Mouse (Mus musculus) heart, embryonic 11.5 days (tissue): ENCODE results near the gene Gatc. TPM values are rescaled to one million over a fixed set of nuclear protein-coding genes. Genes with fewer than 3 reads are reported as not detected.
A peak's percentile ranks its signal among the peaks of the same experiment; 100 is the strongest.
"Not testable (repeated sequence)": the region's sequence is repeated elsewhere in the genome, so short reads cannot be mapped to it uniquely, and the experiment has no call there.

Source experiments
- ATAC-seq: fragments of 200-750 bp; cut with Nextera tagmentation; replicated peaks from 2 replicates; pipeline ENCODE4 v1.8.0; 2017; ENCODE audit warnings: moderate library complexity; ENCODE audit not compliant: insufficient number of reproducible peaks, low FRiP score, low TSS enrichment
- H3K27ac ChIP-seq: fragments of 300-500 bp; sonication (generic); 2 replicates; pipeline ENCODE4 v1.5.1; 2014; ENCODE audit warnings: mild to moderate bottlenecking, low read depth, low read length
- H3K27me3 ChIP-seq: fragments of 300-500 bp; sonication (generic); 2 replicates; pipeline ENCODE4 v1.6.1; 2014; ENCODE audit warnings: mild to moderate bottlenecking, low read length, mixed read lengths; ENCODE audit not compliant: control insufficient read depth, insufficient read depth
- H3K36me3 ChIP-seq: fragments of 300-500 bp; sonication (generic); 2 replicates; pipeline ENCODE4 v1.6.1; 2014; ENCODE audit warnings: mild to moderate bottlenecking, low read length, moderate library complexity, mixed read lengths; ENCODE audit not compliant: control insufficient read depth, insufficient read depth
- H3K4me1 ChIP-seq: fragments of 300-500 bp; sonication (generic); 2 replicates; pipeline ENCODE4 v1.6.1; 2014; ENCODE audit warnings: low read length; ENCODE audit not compliant: control insufficient read depth, insufficient read depth
- H3K4me2 ChIP-seq: fragments of 300-500 bp; sonication (generic); 2 replicates; pipeline ENCODE4 v1.6.1; 2014; ENCODE audit warnings: mild to moderate bottlenecking, moderate library complexity
- H3K4me3 ChIP-seq: fragments of 300-500 bp; sonication (generic); 2 replicates; pipeline ENCODE4 v1.5.1; 2014; ENCODE audit warnings: low read depth, low read length
- H3K9ac ChIP-seq: fragments of 300-500 bp; sonication (generic); 2 replicates; pipeline ENCODE4 v1.6.1; 2014; ENCODE audit warnings: mild to moderate bottlenecking, low read depth, low read length, moderate library complexity
- H3K9me3 ChIP-seq: fragments of 300-500 bp; sonication (generic); replicated peaks from 2 replicates; pipeline ENCODE4 v1.6.1; 2016; ENCODE audit warnings: low read length; ENCODE audit not compliant: control insufficient read depth
- WGBS: fragments of 180-500 bp; shearing (Covaris S2); extraction: QIAGEN DNeasy Blood & Tissue Kit; methylation state at CpG from one replicate; pipeline ENCODE4 v1.1.7; 2014; ENCODE audit not compliant: insufficient replicate concordance; 5-methylcytosine and 5-hydroxymethylcytosine counted together
- polyA plus RNA-seq: library from polyadenylated mRNA; unstranded; fragments of >200 nt; fragmentation: Nextera tagmentation; extraction: Ambion mirVana; gene quantifications from 2 replicates; pipeline ENCODE4 v1.2.1, GENCODE M21; 2014

Gene Gatc
- polyA plus RNA-seq: 27.0 and 31.0 TPM in 2 replicates

- H3K4me2 ChIP-seq: peak within 1 kb of the TSS; percentile 84
- peak within 1 kb of the TSS; percentile 90 for H3K4me3 ChIP-seq
- H3K9me3 ChIP-seq: no peaks in the 10 kb centered on the region
- H3K27ac ChIP-seq: peak within 1 kb of the TSS; percentile 76
- H3K9ac ChIP-seq: peak within 1 kb of the TSS; percentile 96
- under 1% methylated on average over 62 of the region's 62 CpGs for WGBS
- H3K27me3 ChIP-seq: no peaks in the 10 kb centered on the region
- H3K4me1 ChIP-seq: peaks cover 9% of the 10 kb centered on the region; the same call in 1 of the 2 replicates
- peak; percentile 86 for ATAC-seq
- peaks cover 31% of the 10 kb centered on the region for H3K36me3 ChIP-seq
These were observed at the start of gene Gatc, which contains the start of gene Triap1 for GRCm38 (mm10) chr5:115340577-115341313. Gene Gatc (minus strand): TSS chr5:115341178. Gene Triap1 (plus strand): TSS chr5:115341225.

- not testable (repeated sequence) for H3K27me3 ChIP-seq, H3K36me3 ChIP-seq, ATAC-seq, H3K9ac ChIP-seq, H3K9me3 ChIP-seq, H3K4me2 ChIP-seq, H3K4me3 ChIP-seq, H3K27ac ChIP-seq, H3K4me1 ChIP-seq
- 64% methylated on average over 2 of the region's 2 CpGs for WGBS
These were observed 37.9 kb upstream of the Gatc start for GRCm38 (mm10) chr5:115378882-115379281.

GRCm38 (mm10) chr5:115375436-115375835, 34.5 kb upstream of the Gatc start:
- H3K4me1 ChIP-seq: 0 out of 2 replicates have a peak, but pooled peaks cover 2% of the 10 kb centered on the region
- no peaks in the 10 kb centered on the region for H3K9me3 ChIP-seq
- no peak overlapping the region for H3K9ac ChIP-seq
- WGBS: 54% methylated on average over 2 of the region's 2 CpGs
- no peak overlapping the region for H3K27ac ChIP-seq
- no peak overlapping the region for H3K4me2 ChIP-seq
- H3K36me3 ChIP-seq: no peaks in the 10 kb centered on the region
- H3K27me3 ChIP-seq: peaks cover 3% of the 10 kb centered on the region; the same call in 1 of the 2 replicates
- no peak for ATAC-seq
- H3K4me3 ChIP-seq: no peak overlapping the region

- peaks cover 3% of the 10 kb centered on the region; the same call in 1 of the 2 replicates for H3K27me3 ChIP-seq
- H3K4me3 ChIP-seq: peak overlapping the region; percentile 37
- H3K36me3 ChIP-seq: no peaks in the 10 kb centered on the region
- no peak overlapping the region for H3K27ac ChIP-seq
- H3K4me2 ChIP-seq: peak overlapping the region; percentile 77
- ATAC-seq: no peak
- no peaks in the 10 kb centered on the region for H3K9me3 ChIP-seq
- peak overlapping the region; percentile 78; the same call in 1 of the 2 replicates for H3K9ac ChIP-seq
- 19% methylated on average over 11 of the region's 11 CpGs for WGBS
- 0 out of 2 replicates have a peak, but pooled peaks cover 2% of the 10 kb centered on the region for H3K4me1 ChIP-seq
These were observed 33.3 kb upstream of the Gatc start for GRCm38 (mm10) chr5:115374204-115374820.

- 17% methylated on average over 26 of the region's 26 CpGs for WGBS
- peak overlapping the region; percentile 37 for H3K4me3 ChIP-seq
- peak overlapping the region; percentile 78; the same call in 1 of the 2 replicates for H3K9ac ChIP-seq
These were observed 32.6 kb upstream of the Gatc start for GRCm38 (mm10) chr5:115373441-115374203.

GRCm38 (mm10) chr5:115371736-115372135, 30.8 kb upstream of the Gatc start:
- Histone ChIP-seq H3K36me3 (no peaks in the 10 kb centered on the region), H3K4me2 (no peak overlapping the region), H3K9me3 (no peaks in the 10 kb centered on the region), H3K27me3 (peaks cover 3% of the 10 kb centered on the region; the same call in 1 of the 2 replicates), H3K4me1 (0 out of 2 replicates have a peak, but pooled peaks cover 2% of the 10 kb centered on the region), H3K4me3 (no peak overlapping the region), H3K9ac (no peak overlapping the region), H3K27ac (no peak overlapping the region)
- WGBS: 37% methylated on average over 9 of the region's 9 CpGs
- ATAC-seq: no peak

More at GRCm38 (mm10) chr5:115373441-115374203, 32.6 kb upstream of the Gatc start:
- H3K27ac ChIP-seq: no peak overlapping the region
- peaks cover 3% of the 10 kb centered on the region; the same call in 1 of the 2 replicates for H3K27me3 ChIP-seq
- H3K4me1 ChIP-seq: 0 out of 2 replicates have a peak, but pooled peaks cover 2% of the 10 kb centered on the region
- ATAC-seq: no peak
- peak overlapping the region; percentile 77 for H3K4me2 ChIP-seq
- no peaks in the 10 kb centered on the region for H3K36me3 ChIP-seq
- H3K9me3 ChIP-seq: no peaks in the 10 kb centered on the region

- H3K4me2 ChIP-seq: no peak overlapping the region
- H3K4me3 ChIP-seq: no peak overlapping the region
- H3K27ac ChIP-seq: no peak overlapping the region
- no peak for ATAC-seq
- WGBS: 77% methylated on average over 4 of the region's 4 CpGs
- H3K27me3 ChIP-seq: peaks cover 5% of the 10 kb centered on the region; the same call in 1 of the 2 replicates
- H3K9ac ChIP-seq: no peak overlapping the region
- H3K9me3 ChIP-seq: no peaks in the 10 kb centered on the region
- H3K36me3 ChIP-seq: no peaks in the 10 kb centered on the region
- no peaks in the 10 kb centered on the region for H3K4me1 ChIP-seq
These were observed 23.8 kb upstream of the Gatc start for GRCm38 (mm10) chr5:115364782-115365181.
